Mouse (Mus musculus) G1E (cell line): ENCODE results near the gene Gak.

ENCODE experiments used
- CTCF ChIP-seq: IDR thresholded peaks from 2 replicates; pipeline ENCODE4 v1.5.1; 2012; ENCODE audit warnings: low read depth, low read length, inconsistent platforms, mixed read lengths
- TAL1 ChIP-seq: conservative IDR thresholded peaks from 2 replicates; pipeline ENCODE4 v1.6.1; 2012; ENCODE audit warnings: low read depth, low read length, inconsistent platforms, mixed read lengths

DNA sequence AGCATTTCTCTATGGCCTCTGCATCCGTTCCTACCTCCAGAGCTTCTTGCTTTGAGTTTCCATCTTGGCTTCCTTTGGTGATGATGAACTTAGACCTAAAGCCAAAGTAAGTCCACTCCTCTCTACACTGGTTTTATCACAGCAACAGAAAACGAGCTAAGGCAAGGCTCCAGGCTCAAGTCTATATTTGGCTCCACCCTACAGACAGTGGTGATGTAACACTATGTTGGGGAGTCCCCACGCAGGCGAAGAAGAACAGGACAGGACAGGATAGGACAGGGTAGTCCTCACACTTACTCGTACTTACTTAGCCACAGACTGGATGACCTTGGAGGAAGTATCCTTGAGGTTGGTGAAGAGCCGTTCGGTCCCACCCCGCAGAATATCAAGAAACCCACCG, 27.0 kb downstream of the Gak start:
- no peak for TF ChIP-seq CTCF
- TF ChIP-seq TAL1 = no peak
